Mouse (Mus musculus) forebrain, embryonic 14.5 days (tissue): ENCODE data around the gene Hecw2. TPM values are rescaled to one million over a fixed set of nuclear protein-coding genes. Genes with fewer than 3 reads are reported as not detected.

Experiments
- ATAC-seq: fragments of 200-750 bp; cut with Nextera tagmentation; 2 replicates; pipeline ENCODE4 v1.8.0; 2017; ENCODE audit warnings: mild to moderate bottlenecking, moderate library complexity
- DNase-seq: peaks from one replicate; pipeline ENCODE4 v3.0.0-alpha.2; 2015; ENCODE audit warnings: low spot score
- H3K27ac ChIP-seq: fragments of 300-500 bp; sonication (generic); 2 replicates; pipeline ENCODE4 v1.5.1; 2014; ENCODE audit warnings: low read depth, mild to moderate bottlenecking, control low read depth, low read length, moderate library complexity
- H3K27me3 ChIP-seq: fragments of 300-500 bp; sonication (generic); replicated peaks from 2 replicates; pipeline ENCODE4 v1.6.1; 2014; ENCODE audit warnings: low read length, control low read depth, mixed read lengths; ENCODE audit not compliant: control insufficient read depth, insufficient read depth
- H3K36me3 ChIP-seq: fragments of 300-500 bp; sonication (generic); 2 replicates; pipeline ENCODE4 v1.6.1; 2014; ENCODE audit warnings: low read length, control low read depth; ENCODE audit not compliant: control insufficient read depth, insufficient read depth
- H3K4me1 ChIP-seq: fragments of 300-500 bp; sonication (generic); 2 replicates; pipeline ENCODE4 v1.6.1; 2014; ENCODE audit warnings: antibody characterized with exemption, low read length, control low read depth; ENCODE audit not compliant: control insufficient read depth, insufficient read depth
- H3K4me2 ChIP-seq: fragments of 300-500 bp; sonication (generic); 2 replicates; pipeline ENCODE4 v1.6.1; 2014; ENCODE audit warnings: mild to moderate bottlenecking, control low read depth, low read length
- H3K4me3 ChIP-seq: fragments of 300-500 bp; sonication (generic); 2 replicates; pipeline ENCODE4 v1.5.1; 2014; ENCODE audit warnings: low read depth, low read length, control low read depth
- H3K9ac ChIP-seq: fragments of 300-500 bp; sonication (generic); 2 replicates; pipeline ENCODE4 v1.6.1; 2014; ENCODE audit warnings: mild to moderate bottlenecking, low read length, control low read depth, moderate library complexity
- H3K9me3 ChIP-seq: fragments of 300-500 bp; sonication (generic); replicated peaks from 2 replicates; pipeline ENCODE4 v1.6.1; 2016; ENCODE audit warnings: low read length, control low read depth, mixed read lengths; ENCODE audit not compliant: control insufficient read depth
- WGBS: fragments of 180-500 bp; shearing (Covaris S2); extraction: QIAGEN DNeasy Blood & Tissue Kit; methylation state at CpG from one replicate; pipeline ENCODE4 v1.1.7; 2014; 5-methylcytosine and 5-hydroxymethylcytosine counted together
- polyA plus RNA-seq: library from polyadenylated mRNA; unstranded; fragments of >200 nt; fragmentation: Nextera tagmentation; extraction: Ambion mirVana; gene quantifications from 2 replicates; pipeline ENCODE4 v1.2.1, GENCODE M21; 2014

Gene Hecw2
- polyA plus RNA-seq, 1 experiment from 2014 or later = 1.7 TPM

DNA sequence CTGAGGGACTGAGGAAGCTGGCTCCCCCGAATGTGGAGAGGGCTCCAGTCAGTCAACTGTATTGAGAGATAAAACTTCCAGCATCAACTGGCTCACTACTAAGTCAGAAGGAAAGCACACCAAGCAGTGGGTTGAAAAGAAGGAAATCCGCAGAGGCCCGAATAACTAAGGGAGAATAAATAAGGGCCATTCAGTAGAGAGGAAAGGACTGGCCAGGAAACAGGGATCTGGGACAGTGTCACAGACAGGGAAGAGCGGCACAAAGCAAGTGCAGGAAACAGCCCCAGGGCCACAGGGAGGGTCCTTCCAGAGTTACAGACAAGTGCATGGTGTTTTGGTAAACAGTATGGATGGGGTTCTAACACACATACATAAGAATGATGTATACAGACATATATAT lies 179.2 kb downstream of the Hecw2 start:
- H3K27ac ChIP-seq = no peak overlapping the region
- DNase-seq (no peak), ATAC-seq (no peak)
- no peaks in the 10 kb centered on the region for H3K36me3 ChIP-seq
- H3K9me3 ChIP-seq = no peaks in the 10 kb centered on the region
- H3K4me2 ChIP-seq = no peak overlapping the region
- no peaks in the 10 kb centered on the region for H3K4me1 ChIP-seq
- no peak overlapping the region for H3K4me3 ChIP-seq
- WGBS = 69% methylated on average over 4 of the region's 4 CpGs
- no peak overlapping the region for H3K9ac ChIP-seq
- H3K27me3 ChIP-seq = no peaks in the 10 kb centered on the region

DNA sequence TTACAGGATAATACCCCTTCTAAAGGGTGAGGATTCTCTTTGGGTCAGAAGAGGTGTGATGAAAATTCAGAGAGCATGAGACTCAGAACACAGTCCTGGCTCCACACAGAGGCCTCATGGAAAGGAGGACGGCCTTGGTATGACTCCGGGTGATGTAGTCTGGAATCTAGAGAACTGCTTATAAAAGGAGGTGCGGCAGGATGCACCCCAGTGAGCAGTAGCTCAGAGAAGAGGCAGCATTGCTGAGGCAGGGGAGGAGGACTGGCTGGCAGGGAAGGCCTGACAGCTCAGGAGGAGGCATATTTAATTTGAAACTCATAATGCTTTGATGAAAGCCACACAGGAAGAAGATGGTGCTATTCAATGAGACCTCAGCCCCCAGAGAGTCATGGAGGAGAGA lies 182.6 kb downstream of the Hecw2 start:
- H3K27ac ChIP-seq = no peak overlapping the region
- no peak overlapping the region for H3K4me2 ChIP-seq
- no peak overlapping the region for H3K9ac ChIP-seq
- no peaks in the 10 kb centered on the region for H3K4me1 ChIP-seq
- no peak for ATAC-seq
- no peaks in the 10 kb centered on the region for H3K27me3 ChIP-seq
- no peak for DNase-seq
- WGBS = 70% methylated on average over 3 of the region's 3 CpGs
- no peaks in the 10 kb centered on the region for H3K36me3 ChIP-seq
- H3K9me3 ChIP-seq = no peaks in the 10 kb centered on the region
- no peak overlapping the region for H3K4me3 ChIP-seq

DNA sequence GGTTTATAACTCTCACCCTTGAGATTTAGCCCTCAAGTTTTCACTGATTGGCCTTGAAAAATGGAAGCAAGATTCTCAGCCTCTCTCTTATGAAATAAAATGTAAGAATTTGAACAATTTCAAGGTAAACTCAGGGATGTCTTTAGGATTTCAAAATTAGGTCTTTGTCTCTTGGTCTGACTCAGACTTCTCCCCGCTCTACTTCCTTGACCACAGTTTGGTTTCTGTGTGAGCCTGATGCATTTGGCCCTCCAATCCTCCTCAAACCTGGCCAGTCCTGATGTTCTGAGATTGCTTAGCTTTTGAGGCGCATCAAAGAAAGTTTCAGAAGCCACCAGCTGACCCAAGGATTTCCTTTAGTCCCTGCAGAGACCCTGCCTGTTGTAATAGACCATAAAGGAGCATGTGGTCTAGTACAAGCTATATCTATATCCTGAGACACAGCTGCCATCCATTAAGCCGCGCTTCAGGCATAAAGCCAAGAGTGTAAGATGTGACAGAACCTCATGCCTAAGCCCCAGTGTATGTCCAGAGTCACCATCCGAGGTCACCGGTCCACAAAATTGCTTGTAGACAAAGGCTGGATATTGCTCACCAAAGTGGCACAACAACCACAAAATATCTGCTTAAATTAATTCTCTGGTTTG lies 185.4 kb downstream of the Hecw2 start:
- Histone ChIP-seq H3K4me2 (no peak overlapping the region), H3K27ac (no peak overlapping the region), H3K27me3 (no peaks in the 10 kb centered on the region), H3K36me3 (no peaks in the 10 kb centered on the region), H3K9ac (no peak overlapping the region), H3K9me3 (no peaks in the 10 kb centered on the region), H3K4me1 (no peaks in the 10 kb centered on the region), H3K4me3 (no peak overlapping the region)
- DNase-seq (no peak), ATAC-seq (no peak)
- 92% methylated on average over 6 of the region's 6 CpGs for WGBS

DNA sequence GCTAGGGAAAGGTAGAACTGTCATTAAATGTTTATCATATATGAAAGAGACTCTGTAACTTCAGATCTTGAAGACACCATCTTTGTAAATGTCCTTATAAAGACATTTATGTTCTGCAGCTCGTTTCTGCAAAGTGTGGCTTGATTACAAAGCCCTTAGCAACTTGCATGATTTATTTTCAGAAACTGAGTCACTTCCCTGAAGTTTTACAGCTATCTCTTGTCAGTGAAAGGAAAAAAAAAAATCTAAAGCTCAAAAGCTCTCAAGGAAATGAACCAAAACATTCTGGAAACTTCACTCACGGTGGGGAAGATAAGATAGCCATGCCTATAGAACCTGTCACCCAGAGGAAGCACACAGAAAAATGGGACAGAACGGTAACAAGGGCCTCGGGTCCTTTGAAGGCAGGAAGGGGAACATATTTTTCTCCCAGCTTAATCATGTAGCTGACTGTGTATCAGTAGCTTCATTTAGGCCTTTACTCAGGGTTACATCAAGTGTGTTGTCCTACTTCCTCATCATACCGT lies 189.0 kb downstream of the Hecw2 start:
- DNase-seq = no peak
- no peak for ATAC-seq
- Histone ChIP-seq H3K27ac (no peak overlapping the region), H3K4me3 (no peak overlapping the region), H3K9me3 (no peaks in the 10 kb centered on the region), H3K4me2 (no peak overlapping the region), H3K4me1 (no peaks in the 10 kb centered on the region), H3K9ac (no peak overlapping the region), H3K36me3 (no peaks in the 10 kb centered on the region), H3K27me3 (no peaks in the 10 kb centered on the region)
- WGBS = 84% methylated on average over 5 of the region's 5 CpGs

DNA sequence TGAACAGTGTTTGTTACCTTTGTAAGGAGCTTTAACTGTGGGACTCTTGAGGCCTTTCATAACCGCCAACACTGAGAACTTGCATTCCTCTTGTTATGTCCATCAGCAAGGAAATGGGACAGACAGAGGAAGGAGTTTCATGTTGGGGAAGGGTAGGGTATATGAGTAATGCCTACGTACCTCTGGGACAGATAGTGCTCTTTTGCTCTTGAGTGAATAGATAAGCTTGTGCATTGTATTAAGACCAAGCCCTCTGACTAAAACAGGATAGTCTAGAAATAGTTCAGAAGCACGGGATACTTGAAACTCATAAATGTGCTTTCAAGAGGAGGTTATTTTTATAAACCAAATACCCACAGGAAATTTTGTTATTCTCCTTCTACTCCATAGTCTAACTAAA lies 191.7 kb downstream of the Hecw2 start:
- no peak for DNase-seq
- no peaks in the 10 kb centered on the region for H3K36me3 ChIP-seq
- WGBS = 88% methylated on average over 3 of the region's 3 CpGs
- no peak for ATAC-seq
- H3K9me3 ChIP-seq = no peaks in the 10 kb centered on the region
- H3K4me3 ChIP-seq = no peak overlapping the region
- no peak overlapping the region for H3K9ac ChIP-seq
- no peak overlapping the region for H3K4me2 ChIP-seq
- H3K4me1 ChIP-seq = no peaks in the 10 kb centered on the region
- H3K27me3 ChIP-seq = no peaks in the 10 kb centered on the region
- no peak overlapping the region for H3K27ac ChIP-seq

DNA sequence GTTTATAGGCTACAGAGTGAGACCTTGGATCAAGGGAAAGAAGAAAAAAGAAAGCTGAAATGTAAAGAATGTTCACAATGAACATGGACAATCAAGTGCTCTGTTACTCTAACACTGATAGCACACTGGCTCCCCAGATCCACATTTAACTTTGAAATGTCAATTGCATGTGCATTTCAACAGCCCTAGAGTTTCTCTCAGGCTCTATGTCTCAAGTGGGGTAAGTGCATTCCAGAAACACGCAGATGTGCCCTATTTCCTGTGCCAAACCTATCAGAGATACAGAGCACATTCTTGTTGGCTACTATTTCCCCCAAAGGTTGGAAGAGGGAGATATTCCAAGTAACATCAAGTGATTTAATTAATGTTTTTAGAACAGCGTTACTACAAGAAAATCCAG lies 192.9 kb downstream of the Hecw2 start:
- H3K4me1 ChIP-seq = no peaks in the 10 kb centered on the region
- H3K4me2 ChIP-seq = no peak overlapping the region
- no peak for ATAC-seq
- no peak for DNase-seq
- 90% methylated on average over 2 of the region's 2 CpGs for WGBS
- no peak overlapping the region for H3K9ac ChIP-seq
- no peaks in the 10 kb centered on the region for H3K36me3 ChIP-seq
- H3K27ac ChIP-seq = no peak overlapping the region
- H3K9me3 ChIP-seq = no peaks in the 10 kb centered on the region
- H3K27me3 ChIP-seq = no peaks in the 10 kb centered on the region
- no peak overlapping the region for H3K4me3 ChIP-seq

DNA sequence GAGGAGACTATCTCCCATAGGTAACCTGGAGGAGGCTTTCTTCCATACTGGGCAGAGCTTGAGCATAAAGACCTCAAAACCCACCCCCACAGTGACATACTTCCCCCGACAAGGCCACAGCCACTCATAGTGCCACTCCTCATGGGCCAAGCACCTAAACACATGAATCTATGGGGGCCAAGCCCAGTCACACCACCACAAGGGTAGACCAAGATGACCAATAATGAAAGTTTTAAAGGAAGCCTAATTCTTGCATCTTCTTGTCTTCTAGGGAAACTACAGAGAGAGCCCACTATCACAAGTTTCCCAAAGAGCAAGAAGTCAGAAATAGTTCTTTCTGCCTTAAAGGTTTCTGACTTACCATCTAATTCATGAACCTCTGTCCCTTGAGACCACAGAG lies 197.7 kb downstream of the Hecw2 start:
- H3K4me3 ChIP-seq = no peak overlapping the region
- H3K27me3 ChIP-seq = no peaks in the 10 kb centered on the region
- ATAC-seq = no peak
- 100% methylated on average over 1 of the region's 1 CpGs for WGBS
- no peak overlapping the region for H3K27ac ChIP-seq
- DNase-seq = no peak
- H3K9me3 ChIP-seq = no peaks in the 10 kb centered on the region
- no peak overlapping the region for H3K9ac ChIP-seq
- no peaks in the 10 kb centered on the region for H3K36me3 ChIP-seq
- H3K4me2 ChIP-seq = no peak overlapping the region
- H3K4me1 ChIP-seq = no peaks in the 10 kb centered on the region

DNA sequence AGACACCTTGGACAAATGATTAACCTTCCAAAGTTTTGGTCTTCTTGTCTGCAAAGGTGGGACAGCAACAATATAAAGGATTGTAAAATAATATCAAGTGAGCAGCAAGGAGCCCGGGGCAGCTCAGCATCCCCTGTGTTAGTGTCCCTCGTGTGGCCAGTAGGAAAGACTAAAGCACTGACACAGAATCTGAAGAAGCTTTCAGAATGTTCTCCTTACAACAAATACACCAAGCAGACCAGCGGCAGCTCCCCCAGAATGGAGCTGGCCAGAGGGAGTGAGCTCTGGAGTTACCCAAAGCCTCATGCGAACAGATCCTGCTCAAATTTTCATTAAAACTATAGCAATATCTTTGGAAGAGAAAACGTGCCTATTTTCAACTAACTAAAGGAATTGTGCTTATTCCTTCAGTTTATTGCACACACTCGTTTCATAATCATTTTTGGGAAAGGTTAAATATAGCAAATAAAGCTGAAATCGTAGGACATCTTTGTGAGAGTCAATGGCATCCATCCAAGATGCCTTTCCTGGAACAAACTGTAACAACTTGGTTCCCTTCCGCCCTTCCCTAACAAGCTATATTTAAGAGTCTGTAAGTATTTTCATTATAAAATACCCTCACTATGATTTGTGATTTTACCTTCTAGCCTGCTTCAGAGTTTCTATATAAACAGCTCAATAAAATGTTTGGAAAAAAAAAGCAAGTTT lies 208.6 kb downstream of the Hecw2 start:
- 80% methylated on average over 8 of the region's 8 CpGs for WGBS
- no peak overlapping the region for H3K4me3 ChIP-seq
- no peaks in the 10 kb centered on the region for H3K27me3 ChIP-seq
- no peak overlapping the region for H3K27ac ChIP-seq
- no peaks in the 10 kb centered on the region for H3K4me1 ChIP-seq
- no peak overlapping the region for H3K4me2 ChIP-seq
- no peaks in the 10 kb centered on the region for H3K9me3 ChIP-seq
- DNase-seq (no peak), ATAC-seq (no peak)
- no peak overlapping the region for H3K9ac ChIP-seq
- H3K36me3 ChIP-seq = no peaks in the 10 kb centered on the region

DNA sequence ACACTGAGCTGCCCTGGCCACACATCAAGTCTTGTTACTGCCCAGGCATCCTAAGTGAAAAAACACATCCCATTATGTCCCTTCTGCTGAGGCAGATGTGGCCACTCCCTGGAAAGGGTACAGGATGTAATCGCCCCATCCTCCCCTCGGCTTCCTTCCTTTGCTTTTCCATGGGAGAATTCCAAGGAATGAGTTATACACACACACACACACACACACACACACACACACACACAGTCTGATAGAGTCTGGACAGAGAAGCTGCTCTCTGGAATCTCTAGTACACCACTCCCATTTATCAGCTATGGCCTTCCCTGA lies 216.5 kb downstream of the Hecw2 start:
- H3K4me1 ChIP-seq = no peaks in the 10 kb centered on the region
- no peak overlapping the region for H3K4me3 ChIP-seq
- 89% methylated on average over 2 of the region's 2 CpGs for WGBS
- H3K9ac ChIP-seq = no peak overlapping the region
- no peaks in the 10 kb centered on the region for H3K27me3 ChIP-seq
- H3K4me2 ChIP-seq = no peak overlapping the region
- ATAC-seq (no peak), DNase-seq (no peak)
- H3K27ac ChIP-seq = no peak overlapping the region
- H3K36me3 ChIP-seq = no peaks in the 10 kb centered on the region
- no peaks in the 10 kb centered on the region for H3K9me3 ChIP-seq
